Mouse (Mus musculus): ENCODE data around the gene AU040320.

AU040320 gene

DNA sequence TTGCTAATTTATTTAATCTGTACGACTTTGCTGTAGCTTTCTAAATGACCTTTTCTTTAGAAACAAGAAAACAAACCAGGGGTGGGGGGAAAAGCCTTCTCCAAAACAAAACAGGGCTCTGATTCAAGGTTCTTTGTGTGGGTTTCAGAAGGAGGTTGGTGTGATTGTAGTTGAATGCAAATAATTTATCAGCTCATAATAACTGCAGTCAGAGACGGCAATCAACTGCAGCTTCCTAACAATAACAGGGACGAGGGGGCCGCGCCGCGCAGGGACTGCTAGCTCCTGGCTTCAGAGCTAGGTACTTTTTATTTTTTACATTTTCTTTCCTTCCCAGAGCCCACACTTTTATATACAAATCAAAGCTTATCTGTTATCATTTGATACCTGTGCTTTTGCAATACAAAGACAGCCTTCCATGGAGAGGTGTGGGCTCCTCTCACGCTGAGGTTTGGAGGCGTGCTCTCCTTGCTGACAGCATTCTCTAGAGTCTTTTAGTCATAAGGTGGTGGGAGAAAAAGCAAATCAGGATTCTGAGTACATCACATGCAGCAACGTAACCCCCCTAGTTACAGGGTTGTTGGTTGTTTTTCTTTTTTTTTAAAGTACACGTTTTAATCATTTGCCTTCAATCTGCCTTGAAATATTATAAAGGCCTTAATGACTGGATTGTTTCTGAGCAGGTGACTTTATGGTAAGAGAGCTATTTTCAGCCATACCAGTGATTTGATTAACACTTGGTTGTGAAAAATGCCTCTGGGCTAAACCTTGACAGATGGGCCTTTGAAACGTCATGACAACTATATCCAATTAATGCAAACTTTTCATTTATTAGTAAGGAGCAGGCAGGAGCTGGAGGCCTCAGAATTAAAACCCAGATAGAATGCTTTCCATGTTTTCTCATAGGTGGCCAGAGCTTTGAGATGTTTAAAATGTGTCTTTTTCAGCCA, 26.8 kb downstream of the AU040320 start:
- in situ Hi-C loops (cut with MboI, MseI) = no loop called here

- in situ Hi-C loops (cut with MboI, MseI) = no loop called here
These were observed 28.5 kb downstream of the AU040320 start for GRCm38 (mm10) chr4:126781871-126782270.

- in situ Hi-C loops (cut with MboI, MseI) = no loop called here
These were observed 29.2 kb downstream of the AU040320 start for GRCm38 (mm10) chr4:126782512-126782911.

DNA sequence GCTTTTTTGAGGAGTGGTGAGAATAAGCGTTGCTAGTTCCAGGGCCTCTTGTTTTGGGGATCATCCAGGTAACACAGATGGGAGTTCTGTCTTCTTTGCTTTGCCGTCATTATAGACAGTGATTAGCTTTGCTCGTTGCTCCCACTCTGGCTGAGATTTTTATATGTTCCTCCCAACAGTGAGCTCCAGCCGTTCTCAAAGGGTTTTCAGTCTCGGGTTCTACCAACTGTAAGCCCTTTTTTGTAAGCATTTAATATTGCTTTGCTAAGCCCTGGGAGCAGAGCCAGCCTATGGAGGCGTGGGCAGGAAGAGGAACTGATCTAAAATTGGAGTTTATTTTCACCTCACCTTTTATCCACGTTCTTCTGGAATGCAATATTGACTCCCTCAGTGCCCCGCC, 29.7 kb downstream of the AU040320 start:
- in situ Hi-C loops (cut with MboI, MseI) = no loop called here

- in situ Hi-C loops (cut with MboI, MseI) = loop anchor here in 1 of 2 experiments (10.0 kb wide), 1 partner anchor 1342 kb away; no protein-coding TSS in a partner anchor
These were observed 39.2 kb downstream of the AU040320 start for GRCm38 (mm10) chr4:126792341-126793102.

DNA sequence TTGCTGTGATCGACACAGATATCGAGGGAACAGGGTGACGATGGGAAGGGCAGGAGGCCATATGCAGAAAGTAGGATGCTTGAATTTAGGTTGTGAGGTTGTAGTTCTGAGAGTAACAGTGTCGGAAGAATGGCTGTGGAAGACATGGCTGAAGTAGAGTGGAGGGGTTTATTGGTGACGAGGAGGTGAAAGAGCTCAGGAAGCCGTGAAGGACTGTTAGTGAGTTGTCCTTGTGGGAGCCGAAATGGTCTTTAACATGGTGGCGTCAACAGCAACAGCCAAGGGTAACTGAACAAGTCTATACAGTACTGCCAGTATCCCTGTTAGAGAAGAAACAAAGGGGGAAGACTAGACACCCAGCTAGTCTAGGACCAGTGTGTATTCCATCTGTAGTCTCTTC, 48.8 kb downstream of the AU040320 start:
- in situ Hi-C loops (cut with MboI, MseI) = no loop called here

GRCm38 (mm10) chr4:126803268-126803873, 50.0 kb downstream of the AU040320 start:
- in situ Hi-C loops (cut with MboI, MseI) = no loop called here

GRCm38 (mm10) chr4:126805741-126806140, 52.4 kb downstream of the AU040320 start:
- in situ Hi-C loops (cut with MboI, MseI) = no loop called here

DNA sequence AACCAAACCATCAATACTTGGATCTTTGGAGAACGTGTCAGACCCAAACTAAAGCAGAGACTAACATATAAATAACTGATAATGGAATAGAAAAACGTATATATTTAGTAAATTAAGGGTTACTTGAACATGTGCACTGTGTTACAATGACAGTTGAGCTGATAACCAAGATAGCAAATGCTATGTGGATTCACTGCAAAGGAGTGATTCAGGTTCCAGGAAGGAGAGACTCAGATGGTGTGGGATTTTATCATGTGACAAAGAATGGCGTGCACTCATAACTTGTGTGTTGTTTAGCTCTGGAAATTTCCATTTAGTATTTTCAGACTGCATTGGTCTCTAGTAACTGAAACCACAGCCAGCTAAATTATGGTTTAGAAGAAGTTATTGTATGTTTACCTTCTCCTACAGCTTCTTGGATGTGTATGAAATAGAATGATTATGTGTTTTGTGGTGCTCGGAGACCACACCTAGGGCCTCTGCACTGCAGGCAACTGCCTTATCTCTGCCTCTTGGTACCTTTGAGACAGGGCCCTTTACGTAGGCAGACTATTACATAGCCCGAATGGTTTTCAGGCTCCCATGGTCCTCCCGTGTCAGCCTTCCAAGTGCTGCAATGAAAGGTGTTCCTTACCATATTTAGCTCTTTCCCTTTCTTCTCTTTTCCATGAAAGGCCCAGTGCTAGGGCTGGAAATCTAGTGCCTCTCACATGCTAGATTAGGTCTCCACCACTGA, 53.5 kb downstream of the AU040320 start:
- in situ Hi-C loops (cut with MboI, MseI) = no loop called here

GRCm38 (mm10) chr4:126810566-126810965, 57.2 kb downstream of the AU040320 start:
- in situ Hi-C loops (cut with MboI, MseI) = no loop called here

- in situ Hi-C loops (cut with MboI, MseI) = no loop called here
These were observed 59.9 kb downstream of the AU040320 start for GRCm38 (mm10) chr4:126813212-126813611.

- in situ Hi-C loops (cut with MboI, MseI) = no loop called here
These were observed 61.5 kb downstream of the AU040320 start for GRCm38 (mm10) chr4:126814854-126815253.

DNA sequence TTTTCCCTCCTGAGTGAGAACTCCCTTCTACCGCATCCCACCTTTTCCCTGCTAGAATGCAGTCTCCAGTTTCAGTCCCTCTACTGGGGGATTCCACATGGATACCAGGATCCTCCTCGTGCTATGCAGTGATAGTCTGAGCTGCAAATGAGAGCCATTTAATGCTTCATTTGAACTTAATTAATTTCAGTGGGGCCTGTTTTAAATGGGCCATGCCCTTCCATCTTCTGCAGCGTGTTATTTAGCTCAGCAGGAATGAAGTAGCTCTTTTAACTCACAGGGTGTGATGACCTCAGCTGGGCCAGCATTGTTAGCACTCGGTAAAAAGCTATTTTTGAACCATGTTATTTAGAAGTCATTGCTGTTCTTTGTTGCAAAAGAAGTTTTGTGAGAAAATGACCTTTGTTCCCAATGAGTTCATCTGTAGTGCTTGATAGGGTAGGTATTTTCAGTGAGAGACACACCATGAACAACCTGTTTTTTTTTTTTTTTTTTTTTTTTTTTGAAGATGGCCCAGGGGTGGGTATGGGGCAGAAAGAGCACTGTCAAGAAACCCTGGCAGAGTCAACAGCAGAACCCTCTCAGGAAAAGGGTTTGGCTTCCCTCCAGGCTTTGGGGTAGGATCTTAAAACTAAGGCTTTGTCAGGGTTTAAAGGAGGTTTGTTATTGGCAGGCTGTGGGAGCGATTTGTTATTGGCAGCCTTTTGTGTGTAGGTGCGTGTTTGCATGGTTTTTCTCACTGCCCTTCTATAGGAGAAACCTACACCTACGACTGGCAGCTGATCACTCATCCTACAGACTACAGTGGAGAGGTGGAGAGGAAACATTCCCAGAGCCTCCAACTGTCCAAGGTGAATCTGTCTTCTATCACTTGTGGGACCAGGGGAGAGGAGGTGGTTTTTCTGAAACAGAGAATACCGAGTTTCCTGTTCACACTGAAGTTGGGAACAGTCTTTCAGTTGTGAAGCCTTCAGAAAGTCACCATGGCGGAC, 69.8 kb downstream of the AU040320 start:
- in situ Hi-C loops (cut with MboI, MseI) = loop anchor here in 1 of 2 experiments (10.0 kb wide), 1 partner anchor 1342 kb away; no protein-coding TSS in a partner anchor

DNA sequence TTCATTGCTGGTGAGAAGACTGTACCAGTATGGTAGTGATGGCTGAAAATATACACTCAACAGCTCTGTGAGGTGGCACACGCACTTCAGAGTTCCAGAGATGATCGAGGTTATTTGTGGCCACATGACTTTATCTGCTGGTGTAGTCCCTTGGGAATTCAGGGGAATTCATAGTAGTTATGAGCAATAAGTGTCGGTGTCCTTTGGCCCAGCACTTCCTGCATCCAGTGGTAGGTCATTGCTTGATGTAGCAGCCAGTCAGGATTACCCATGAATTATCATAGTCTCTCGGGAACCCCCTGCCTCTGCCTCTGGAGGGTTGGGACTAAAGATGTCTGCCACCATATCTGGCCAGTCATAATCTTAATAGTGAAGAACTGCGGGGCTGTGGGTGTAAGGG, 70.6 kb downstream of the AU040320 start:
- in situ Hi-C loops (cut with MboI, MseI) = loop anchor here in 1 of 2 experiments (10.0 kb wide), 1 partner anchor 1341 kb away; no protein-coding TSS in a partner anchor

GRCm38 (mm10) chr4:126831122-126831521, 77.8 kb downstream of the AU040320 start:
- in situ Hi-C loops (cut with MboI, MseI) = no loop called here

DNA sequence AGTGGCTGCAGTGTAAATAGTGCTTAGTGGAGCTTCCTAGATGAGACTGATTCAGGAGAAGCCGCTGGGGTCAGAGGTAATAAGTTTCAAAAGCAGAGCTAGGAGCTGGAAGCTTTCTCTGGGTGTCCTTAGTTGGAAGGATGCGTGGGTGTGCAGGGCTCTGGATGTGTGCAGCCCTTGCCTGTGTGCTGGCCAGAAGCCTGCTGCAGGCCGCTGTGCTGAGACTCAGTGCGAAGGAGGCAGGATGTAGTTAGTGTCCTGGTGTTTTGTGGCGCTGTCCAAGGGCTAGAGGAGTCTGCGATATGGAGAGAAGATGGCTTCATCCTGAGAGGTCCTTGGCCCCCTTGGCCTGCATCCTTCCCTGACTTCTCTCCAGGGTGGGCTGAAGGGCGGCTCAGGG, 85.5 kb downstream of the AU040320 start:
- in situ Hi-C loops (cut with MboI, MseI) = no loop called here

GRCm38 (mm10) chr4:126839873-126840272, 86.5 kb downstream of the AU040320 start:
- in situ Hi-C loops (cut with MboI, MseI) = no loop called here

GRCm38 (mm10) chr4:126840996-126841560, 87.7 kb downstream of the AU040320 start:
- in situ Hi-C loops (cut with MboI, MseI) = no loop called here

DNA sequence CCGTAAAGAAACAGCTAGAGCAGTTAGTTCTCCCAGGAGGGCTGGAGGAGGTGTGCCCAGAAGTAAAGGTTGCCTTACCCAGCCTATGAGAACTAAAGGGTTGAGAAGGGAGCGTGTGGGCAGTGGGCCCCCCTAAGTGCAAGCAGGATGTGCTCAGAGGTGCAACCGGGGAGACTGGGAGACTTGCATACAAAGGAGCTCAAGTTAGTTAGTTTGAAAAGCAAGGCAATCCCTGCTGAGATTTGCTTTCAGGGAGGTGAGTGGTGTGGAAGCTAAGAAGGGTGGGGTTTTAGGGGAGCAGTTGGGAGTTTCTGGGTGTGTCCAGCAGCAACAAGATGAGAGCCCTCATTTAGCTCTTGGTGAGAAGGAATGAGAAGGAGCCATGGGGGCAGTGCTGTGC, 89.6 kb downstream of the AU040320 start:
- in situ Hi-C loops (cut with MboI, MseI) = no loop called here

DNA sequence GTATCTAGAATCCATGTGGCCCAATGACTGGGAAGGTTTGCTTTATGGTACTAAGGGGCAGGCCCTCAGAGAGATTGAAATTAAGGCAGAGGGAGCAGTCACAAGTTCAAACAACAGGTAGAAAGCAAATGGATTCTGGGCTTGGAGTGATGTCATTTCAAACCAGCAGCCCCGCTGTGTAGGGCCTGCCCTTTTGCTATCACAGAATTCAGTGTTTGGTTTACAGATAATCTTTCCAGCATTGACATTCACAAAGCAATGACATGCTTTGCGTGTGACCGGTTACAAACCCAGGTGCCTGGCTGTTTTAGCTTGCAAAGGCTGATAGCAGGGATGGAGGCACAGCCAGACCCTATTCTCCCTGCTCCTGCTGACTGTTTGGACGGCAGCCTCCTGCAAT, 92.3 kb downstream of the AU040320 start:
- in situ Hi-C loops (cut with MboI, MseI) = no loop called here

Measured in T-helper 17 cell (primary cell).